Mouse (Mus musculus) neural tube, embryonic 12.5 days (tissue): Measurements from ENCODE around the gene Wdr63. TPM values are rescaled to one million over a fixed set of nuclear protein-coding genes. Genes with fewer than 3 reads are reported as not detected.
A peak's percentile ranks its signal among the peaks of the same experiment; 100 is the strongest.

ENCODE experiments used
- ATAC-seq: fragments of 200-750 bp; cut with Nextera tagmentation; 2 replicates; pipeline ENCODE4 v1.8.0; 2017; ENCODE audit warnings: low read depth, mild to moderate bottlenecking, moderate TSS enrichment, moderate library complexity; ENCODE audit not compliant: low FRiP score
- H3K27ac ChIP-seq: fragments of 300-500 bp; sonication (generic); 2 replicates; pipeline ENCODE4 v1.5.1; 2016
- H3K27me3 ChIP-seq: fragments of 300-500 bp; sonication (generic); replicated peaks from 2 replicates; pipeline ENCODE4 v1.6.1; 2016; ENCODE audit warnings: mild to moderate bottlenecking
- H3K36me3 ChIP-seq: fragments of 300-500 bp; sonication (generic); 2 replicates; pipeline ENCODE4 v1.6.1; 2016; ENCODE audit warnings: mild to moderate bottlenecking
- H3K4me1 ChIP-seq: fragments of 300-500 bp; sonication (generic); 2 replicates; pipeline ENCODE4 v1.6.1; 2016
- H3K4me2 ChIP-seq: fragments of 300-500 bp; sonication (generic); replicated peaks from 2 replicates; pipeline ENCODE4 v1.6.1; 2016; ENCODE audit warnings: mild to moderate bottlenecking
- H3K4me3 ChIP-seq: fragments of 300-500 bp; sonication (generic); 2 replicates; pipeline ENCODE4 v1.5.1; 2016
- H3K9ac ChIP-seq: fragments of 300-500 bp; sonication (generic); 2 replicates; pipeline ENCODE4 v1.6.1; 2016; ENCODE audit warnings: mild to moderate bottlenecking
- H3K9me3 ChIP-seq: fragments of 300-500 bp; sonication (generic); 2 replicates; pipeline ENCODE4 v1.6.1; 2016; ENCODE audit warnings: mild to moderate bottlenecking
- WGBS: fragments of 180-500 bp; shearing (Covaris S2); methylation state at CpG from one replicate; pipeline ENCODE4 v1.1.7; 2016; 5-methylcytosine and 5-hydroxymethylcytosine counted together
- polyA plus RNA-seq: library from polyadenylated mRNA; unstranded; fragments of >200 nt; fragmentation: Nextera tagmentation; extraction: Ambion mirVana; gene quantifications from 2 replicates; pipeline ENCODE4 v1.2.1, GENCODE M21; 2016

Wdr63 gene
- polyA plus RNA-seq, 1 experiment from 2014 or later, result 0.24 TPM

DNA sequence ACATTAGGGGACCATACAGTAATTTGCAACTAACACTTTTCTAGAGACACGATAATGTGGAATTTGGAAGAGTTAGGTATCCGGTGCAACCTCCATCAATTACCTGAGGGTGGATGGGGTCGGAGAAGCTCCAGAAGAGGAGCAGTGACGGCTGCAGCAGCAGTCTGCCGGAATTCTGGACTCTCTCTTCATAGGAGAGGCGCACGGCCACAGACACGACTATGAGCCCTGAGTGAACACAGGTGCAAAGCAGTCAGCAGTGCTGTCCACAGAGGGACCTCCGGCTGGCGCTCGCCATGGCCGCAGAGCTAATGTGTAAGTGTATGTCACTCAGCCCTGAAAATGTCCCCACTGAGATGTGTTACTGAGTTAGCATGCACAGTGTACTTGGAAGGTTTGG lies 27.7 kb downstream of the Wdr63 start:
- no peak overlapping the region for H3K27ac ChIP-seq
- ATAC-seq, result no peak
- H3K9ac ChIP-seq, result no peak overlapping the region
- H3K9me3 ChIP-seq, result no peaks in the 10 kb centered on the region
- H3K4me2 ChIP-seq, result no peak overlapping the region
- no peaks in the 10 kb centered on the region for H3K36me3 ChIP-seq
- WGBS, result 93% methylated on average over 12 of the region's 12 CpGs
- no peak overlapping the region for H3K4me3 ChIP-seq
- no peaks in the 10 kb centered on the region for H3K27me3 ChIP-seq
- no peaks in the 10 kb centered on the region for H3K4me1 ChIP-seq

GRCm38 (mm10) chr3:146072780-146073179 lies 35.1 kb downstream of the Wdr63 start:
- 81% methylated on average over 7 of the region's 7 CpGs for WGBS
- no peak overlapping the region for H3K4me3 ChIP-seq
- H3K9me3 ChIP-seq, result no peaks in the 10 kb centered on the region
- no peaks in the 10 kb centered on the region for H3K27me3 ChIP-seq
- ATAC-seq, result peak; percentile 29; the same call in 1 of the 2 replicates
- no peak overlapping the region for H3K4me2 ChIP-seq
- no peak overlapping the region for H3K9ac ChIP-seq
- H3K36me3 ChIP-seq, result no peaks in the 10 kb centered on the region
- H3K4me1 ChIP-seq, result no peaks in the 10 kb centered on the region
- H3K27ac ChIP-seq, result no peak overlapping the region

DNA sequence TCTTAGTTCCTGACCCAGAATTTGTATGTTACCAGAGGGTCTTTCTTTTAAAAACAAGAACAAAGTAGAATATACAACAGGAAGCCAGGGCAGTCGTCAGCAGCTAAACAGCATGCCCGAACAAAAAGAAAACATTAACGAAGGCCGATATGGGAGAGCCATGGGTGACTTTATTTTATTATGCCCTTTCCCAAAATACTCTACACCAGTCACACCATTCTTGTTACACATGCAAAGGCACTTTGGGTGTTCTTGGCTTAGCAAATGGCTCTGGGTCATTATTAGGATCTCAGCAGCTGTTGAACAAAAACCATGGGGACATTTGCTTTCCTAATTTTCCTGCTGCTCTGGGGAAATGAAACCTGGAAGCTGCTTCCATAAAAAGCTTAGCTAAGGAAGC lies 38.7 kb downstream of the Wdr63 start:
- Histone ChIP-seq H3K27me3 (no peaks in the 10 kb centered on the region), H3K9me3 (no peaks in the 10 kb centered on the region), H3K4me1 (no peaks in the 10 kb centered on the region), H3K27ac (no peak overlapping the region), H3K9ac (no peak overlapping the region), H3K4me3 (no peak overlapping the region), H3K36me3 (no peaks in the 10 kb centered on the region), H3K4me2 (no peak overlapping the region)
- WGBS, result 77% methylated on average over 4 of the region's 4 CpGs
- ATAC-seq, result no peak

- no peaks in the 10 kb centered on the region for H3K4me1 ChIP-seq
- no peak overlapping the region for H3K9ac ChIP-seq
- no peaks in the 10 kb centered on the region for H3K36me3 ChIP-seq
- ATAC-seq, result no peak
- H3K4me2 ChIP-seq, result no peak overlapping the region
- H3K4me3 ChIP-seq, result no peak overlapping the region
- H3K27me3 ChIP-seq, result no peaks in the 10 kb centered on the region
- WGBS, result 84% methylated on average over 11 of the region's 11 CpGs
- no peaks in the 10 kb centered on the region for H3K9me3 ChIP-seq
- H3K27ac ChIP-seq, result no peak overlapping the region
Observed at GRCm38 (mm10) chr3:146063146-146063545, 44.8 kb downstream of the Wdr63 start.

- no peak overlapping the region for H3K4me3 ChIP-seq
- H3K27me3 ChIP-seq, result no peaks in the 10 kb centered on the region; the same call in 1 of the 2 replicates
- H3K36me3 ChIP-seq, result no peaks in the 10 kb centered on the region
- no peak for ATAC-seq
- no peak overlapping the region for H3K27ac ChIP-seq
- no peaks in the 10 kb centered on the region for H3K4me1 ChIP-seq
- no peak overlapping the region for H3K9ac ChIP-seq
- H3K9me3 ChIP-seq, result no peaks in the 10 kb centered on the region
- H3K4me2 ChIP-seq, result no peak overlapping the region
- WGBS, result 83% methylated on average over 15 of the region's 15 CpGs
Observed at GRCm38 (mm10) chr3:146059356-146059926, 48.5 kb downstream of the Wdr63 start.

GRCm38 (mm10) chr3:146058263-146058662 lies 49.7 kb downstream of the Wdr63 start:
- Histone ChIP-seq H3K36me3 (no peaks in the 10 kb centered on the region), H3K27me3 (no peaks in the 10 kb centered on the region; the same call in 1 of the 2 replicates), H3K9ac (no peak overlapping the region), H3K4me2 (no peak overlapping the region), H3K4me1 (0 out of 2 replicates have a peak, but pooled peaks cover 4% of the 10 kb centered on the region), H3K4me3 (no peak overlapping the region), H3K9me3 (no peaks in the 10 kb centered on the region), H3K27ac (no peak overlapping the region)
- peak; percentile 56; the same call in 1 of the 2 replicates for ATAC-seq
- 18% methylated on average over 4 of the region's 4 CpGs for WGBS

DNA sequence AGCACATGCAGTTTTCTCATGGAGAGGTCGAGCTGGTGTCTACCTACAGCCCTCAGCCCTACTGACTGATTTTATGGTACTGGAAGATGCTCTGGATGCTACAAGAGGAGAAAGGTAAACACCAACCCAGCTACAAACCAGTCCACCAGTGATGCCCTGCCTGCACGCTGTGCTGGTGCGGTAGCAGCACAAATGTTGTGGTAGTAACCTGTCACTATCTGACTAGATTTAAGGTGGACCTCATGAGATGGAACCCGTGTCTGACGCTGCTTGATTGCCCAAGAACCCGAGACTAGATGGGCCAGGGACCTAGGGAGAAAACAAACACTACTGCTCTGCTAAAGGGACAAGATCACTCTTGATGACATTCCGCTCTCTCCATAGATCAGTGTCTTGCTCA lies 50.8 kb downstream of the Wdr63 start:
- H3K36me3 ChIP-seq, result no peaks in the 10 kb centered on the region
- ATAC-seq, result no peak

GRCm38 (mm10) chr3:146053873-146054272 lies 54.1 kb downstream of the Wdr63 start:
- Histone ChIP-seq H3K4me3 (no peak overlapping the region), H3K36me3 (no peaks in the 10 kb centered on the region), H3K9me3 (no peaks in the 10 kb centered on the region), H3K27ac (no peak overlapping the region), H3K4me1 (peaks cover 14% of the 10 kb centered on the region; the same call in 1 of the 2 replicates), H3K9ac (no peak overlapping the region), H3K4me2 (no peak overlapping the region), H3K27me3 (no peaks in the 10 kb centered on the region; the same call in 1 of the 2 replicates)
- 85% methylated on average over 2 of the region's 2 CpGs for WGBS
- ATAC-seq, result no peak

More for the DNA sequence above, 50.8 kb downstream of the Wdr63 start:
- no peak overlapping the region for H3K4me3 ChIP-seq
- H3K27ac ChIP-seq, result no peak overlapping the region
- H3K4me2 ChIP-seq, result no peak overlapping the region
- H3K4me1 ChIP-seq, result 0 out of 2 replicates have a peak, but pooled peaks cover 6% of the 10 kb centered on the region
- H3K9me3 ChIP-seq, result no peaks in the 10 kb centered on the region
- 80% methylated on average over 7 of the region's 7 CpGs for WGBS
- no peaks in the 10 kb centered on the region; the same call in 1 of the 2 replicates for H3K27me3 ChIP-seq
- H3K9ac ChIP-seq, result no peak overlapping the region

- no peaks in the 10 kb centered on the region; the same call in 1 of the 2 replicates for H3K27me3 ChIP-seq
- no peak for ATAC-seq
- peaks cover 14% of the 10 kb centered on the region; the same call in 1 of the 2 replicates for H3K4me1 ChIP-seq
- no peak overlapping the region for H3K4me3 ChIP-seq
- no peak overlapping the region for H3K4me2 ChIP-seq
- no peaks in the 10 kb centered on the region for H3K36me3 ChIP-seq
- 70% methylated on average over 6 of the region's 6 CpGs for WGBS
- H3K9me3 ChIP-seq, result no peaks in the 10 kb centered on the region
- no peak overlapping the region for H3K27ac ChIP-seq
- H3K9ac ChIP-seq, result no peak overlapping the region
Observed at GRCm38 (mm10) chr3:146053082-146053814, 54.7 kb downstream of the Wdr63 start.

DNA sequence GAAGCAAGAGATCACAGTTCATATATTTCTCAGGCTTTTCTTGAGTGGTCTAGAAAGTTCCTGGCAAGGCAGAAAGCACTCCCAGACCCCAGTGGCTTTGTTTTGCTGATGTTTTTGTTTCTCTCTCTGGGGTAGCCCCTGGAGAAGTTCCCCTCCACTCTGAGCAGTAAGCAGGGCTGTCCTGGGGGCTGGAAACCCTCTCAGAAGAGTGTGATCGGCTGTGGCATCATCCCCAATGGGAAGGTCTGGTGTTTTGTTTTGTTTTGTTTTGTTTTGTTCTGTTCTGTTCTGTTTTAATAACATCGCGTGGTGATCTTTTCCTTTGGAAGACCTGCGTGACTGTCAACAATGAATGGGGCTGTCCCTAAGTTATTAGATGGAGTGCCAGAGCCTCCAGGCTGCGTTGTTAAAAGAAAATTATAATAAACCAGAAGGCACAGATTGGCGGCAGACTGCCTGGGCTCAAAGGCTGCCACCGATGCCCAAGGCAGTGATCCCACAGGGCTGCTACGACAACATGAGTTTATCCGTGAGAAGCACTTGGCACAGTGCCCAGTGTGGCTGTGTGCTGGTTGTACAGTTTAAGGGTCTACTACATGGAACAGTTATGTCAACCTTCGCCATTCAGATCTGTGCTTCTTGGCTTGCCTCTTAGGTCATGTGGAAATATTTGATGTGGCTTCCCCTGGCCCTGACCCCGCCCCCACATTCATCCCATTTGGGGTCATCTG lies 56.5 kb downstream of the Wdr63 start:
- H3K4me1 ChIP-seq, result peaks cover 14% of the 10 kb centered on the region; the same call in 1 of the 2 replicates
- WGBS, result 41% methylated on average over 11 of the region's 11 CpGs
- H3K4me2 ChIP-seq, result no peak overlapping the region
- H3K9me3 ChIP-seq, result no peaks in the 10 kb centered on the region
- no peak overlapping the region for H3K27ac ChIP-seq
- H3K9ac ChIP-seq, result no peak overlapping the region
- H3K36me3 ChIP-seq, result no peaks in the 10 kb centered on the region
- peak; percentile 81 for ATAC-seq
- H3K27me3 ChIP-seq, result no peaks in the 10 kb centered on the region
- H3K4me3 ChIP-seq, result no peak overlapping the region

GRCm38 (mm10) chr3:146049951-146050350 lies 58.0 kb downstream of the Wdr63 start:
- H3K4me1 ChIP-seq, result peaks cover 14% of the 10 kb centered on the region; the same call in 1 of the 2 replicates
- H3K9ac ChIP-seq, result no peak overlapping the region
- no peak overlapping the region for H3K4me2 ChIP-seq
- H3K9me3 ChIP-seq, result no peaks in the 10 kb centered on the region
- H3K36me3 ChIP-seq, result no peaks in the 10 kb centered on the region
- no peak for ATAC-seq
- H3K27ac ChIP-seq, result no peak overlapping the region
- H3K4me3 ChIP-seq, result no peak overlapping the region
- 93% methylated on average over 5 of the region's 5 CpGs for WGBS
- H3K27me3 ChIP-seq, result no peaks in the 10 kb centered on the region

- no peak overlapping the region for H3K4me3 ChIP-seq
- H3K4me2 ChIP-seq, result peak overlapping the region; percentile 16; the same call in 1 of the 2 replicates
- WGBS, result 26% methylated on average over 15 of the region's 15 CpGs
- H3K9ac ChIP-seq, result no peak overlapping the region
- H3K36me3 ChIP-seq, result no peaks in the 10 kb centered on the region
- ATAC-seq, result no peak
- H3K9me3 ChIP-seq, result no peaks in the 10 kb centered on the region
- no peak overlapping the region for H3K27ac ChIP-seq
- peaks cover 9% of the 10 kb centered on the region; the same call in 1 of the 2 replicates for H3K4me1 ChIP-seq
- no peaks in the 10 kb centered on the region for H3K27me3 ChIP-seq
Observed at GRCm38 (mm10) chr3:146047704-146048207, 60.2 kb downstream of the Wdr63 start.
